Mouse (Mus musculus) stomach, embryonic 15.5 days (tissue): ENCODE measurements at regions not wholly inside any gene's neighbourhood (a gene's known extent, or its start where the extent isn't known, plus 50 kb on each side); places are given as distances from the start of the nearest gene placed in this dataset.
A peak's percentile ranks its signal among the peaks of the same experiment; 100 is the strongest.
"Not testable (repeated sequence)": the region's sequence is repeated elsewhere in the genome, so short reads cannot be mapped to it uniquely, and the experiment has no call there.

Experiments
- ATAC-seq: fragments of 200-750 bp; cut with Nextera tagmentation; 2 replicates; pipeline ENCODE4 v1.8.0; 2017; ENCODE audit warnings: low read depth, moderate number of reproducible peaks, moderate TSS enrichment; ENCODE audit not compliant: insufficient read depth, low FRiP score
- H3K27ac ChIP-seq: fragments of 300-500 bp; sonication (generic); 2 replicates; pipeline ENCODE4 v1.5.1; 2015; ENCODE audit warnings: mild to moderate bottlenecking, inconsistent platforms
- H3K27me3 ChIP-seq: fragments of 300-500 bp; sonication (generic); replicated peaks from 2 replicates; pipeline ENCODE4 v1.6.1; 2015; ENCODE audit warnings: inconsistent platforms
- H3K36me3 ChIP-seq: fragments of 300-500 bp; sonication (generic); 2 replicates; pipeline ENCODE4 v1.6.1; 2015; ENCODE audit warnings: inconsistent platforms
- H3K4me1 ChIP-seq: fragments of 300-500 bp; sonication (generic); 2 replicates; pipeline ENCODE4 v1.6.1; 2015; ENCODE audit warnings: inconsistent platforms
- H3K4me2 ChIP-seq: fragments of 300-500 bp; sonication (generic); 2 replicates; pipeline ENCODE4 v1.6.1; 2015; ENCODE audit warnings: mild to moderate bottlenecking, inconsistent platforms
- H3K4me3 ChIP-seq: fragments of 300-500 bp; sonication (generic); replicated peaks from 2 replicates; pipeline ENCODE4 v1.5.1; 2015; ENCODE audit warnings: inconsistent platforms
- H3K9ac ChIP-seq: fragments of 300-500 bp; sonication (generic); 2 replicates; pipeline ENCODE4 v1.6.1; 2015; ENCODE audit warnings: inconsistent platforms
- H3K9me3 ChIP-seq: fragments of 300-500 bp; sonication (generic); 2 replicates; pipeline ENCODE4 v1.6.1; 2016; ENCODE audit warnings: inconsistent platforms
- WGBS: fragments of 180-500 bp; shearing (Covaris S2); methylation state at CpG from one replicate; pipeline ENCODE4 v1.1.7; 2015; 5-methylcytosine and 5-hydroxymethylcytosine counted together

GRCm38 (mm10) chr6:70160442-70160841, 631.6 kb downstream of the Rpia start:
- H3K27me3 ChIP-seq, result no peaks in the 10 kb centered on the region
- H3K4me2 ChIP-seq, result no peak overlapping the region
- H3K9me3 ChIP-seq, result no peaks in the 10 kb centered on the region
- H3K9ac ChIP-seq, result no peak overlapping the region
- H3K4me1 ChIP-seq, result no peaks in the 10 kb centered on the region
- no peaks in the 10 kb centered on the region for H3K36me3 ChIP-seq
- H3K27ac ChIP-seq, result no peak overlapping the region
- H3K4me3 ChIP-seq, result no peak overlapping the region
- no peak for ATAC-seq

GRCm38 (mm10) chr6:70155771-70156170, 636.3 kb downstream of the Rpia start:
- H3K4me1 ChIP-seq, H3K9me3 ChIP-seq, ATAC-seq, H3K4me2 ChIP-seq, H3K4me3 ChIP-seq, H3K9ac ChIP-seq, H3K27me3 ChIP-seq, H3K27ac ChIP-seq, H3K36me3 ChIP-seq: not testable (repeated sequence)

GRCm38 (mm10) chr6:70151098-70151838, 640.8 kb downstream of the Rpia start:
- H3K36me3 ChIP-seq, H3K4me1 ChIP-seq, H3K9ac ChIP-seq, H3K4me3 ChIP-seq, ATAC-seq, H3K4me2 ChIP-seq, H3K27me3 ChIP-seq, H3K27ac ChIP-seq, H3K9me3 ChIP-seq: not testable (repeated sequence)
- 80% methylated on average over 2 of the region's 2 CpGs for WGBS

GRCm38 (mm10) chr6:70146986-70147385, 645.0 kb downstream of the Rpia start:
- no peak overlapping the region for H3K4me2 ChIP-seq
- H3K9ac ChIP-seq, result no peak overlapping the region
- no peaks in the 10 kb centered on the region for H3K36me3 ChIP-seq
- H3K4me1 ChIP-seq, result no peaks in the 10 kb centered on the region
- no peak overlapping the region for H3K4me3 ChIP-seq
- no peak overlapping the region for H3K27ac ChIP-seq
- ATAC-seq, result no peak
- no peaks in the 10 kb centered on the region for H3K27me3 ChIP-seq
- H3K9me3 ChIP-seq, result no peaks in the 10 kb centered on the region

- H3K27ac ChIP-seq, H3K36me3 ChIP-seq, H3K4me1 ChIP-seq, H3K9me3 ChIP-seq, H3K27me3 ChIP-seq, ATAC-seq, H3K4me3 ChIP-seq, H3K4me2 ChIP-seq, H3K9ac ChIP-seq: not testable (repeated sequence)
- WGBS, result 66% methylated on average over 4 of the region's 4 CpGs
Measured at GRCm38 (mm10) chr6:70143341-70143740, 648.7 kb downstream of the Rpia start.

GRCm38 (mm10) chr6:70116811-70117210, 675.2 kb downstream of the Rpia start:
- no peak for ATAC-seq
- Histone ChIP-seq H3K36me3 (no peaks in the 10 kb centered on the region), H3K4me1 (no peaks in the 10 kb centered on the region), H3K9me3 (no peaks in the 10 kb centered on the region), H3K4me3 (no peak overlapping the region), H3K27ac (no peak overlapping the region), H3K4me2 (no peak overlapping the region), H3K9ac (no peak overlapping the region), H3K27me3 (no peaks in the 10 kb centered on the region)
- WGBS, result 52% methylated on average over 1 of the region's 1 CpGs

- Histone ChIP-seq H3K4me3 (no peak overlapping the region), H3K27me3 (no peaks in the 10 kb centered on the region), H3K9ac (no peak overlapping the region), H3K36me3 (no peaks in the 10 kb centered on the region), H3K27ac (no peak overlapping the region), H3K4me1 (no peaks in the 10 kb centered on the region), H3K9me3 (no peaks in the 10 kb centered on the region), H3K4me2 (no peak overlapping the region)
- no peak for ATAC-seq
Measured at GRCm38 (mm10) chr6:70111892-70112291, 680.1 kb downstream of the Rpia start.

- not testable (repeated sequence) for H3K27ac ChIP-seq, H3K4me1 ChIP-seq, H3K36me3 ChIP-seq, H3K4me3 ChIP-seq, H3K9me3 ChIP-seq, ATAC-seq, H3K27me3 ChIP-seq, H3K9ac ChIP-seq, H3K4me2 ChIP-seq
Measured at GRCm38 (mm10) chr6:70109412-70109811, 682.6 kb downstream of the Rpia start.

- H3K4me2 ChIP-seq, result no peak overlapping the region
- H3K27me3 ChIP-seq, result no peaks in the 10 kb centered on the region
- no peaks in the 10 kb centered on the region for H3K4me1 ChIP-seq
- H3K27ac ChIP-seq, result no peak overlapping the region
- H3K9me3 ChIP-seq, result no peaks in the 10 kb centered on the region
- no peaks in the 10 kb centered on the region for H3K36me3 ChIP-seq
- ATAC-seq, result no peak
- no peak overlapping the region for H3K9ac ChIP-seq
- no peak overlapping the region for H3K4me3 ChIP-seq
- 41% methylated on average over 4 of the region's 4 CpGs for WGBS
Measured at GRCm38 (mm10) chr6:70103781-70104180, 688.3 kb downstream of the Rpia start.

GRCm38 (mm10) chr6:70103174-70103573, 688.9 kb downstream of the Rpia start:
- H3K27ac ChIP-seq, H3K36me3 ChIP-seq, H3K4me3 ChIP-seq, H3K9me3 ChIP-seq, H3K4me2 ChIP-seq, H3K4me1 ChIP-seq, ATAC-seq, H3K9ac ChIP-seq, H3K27me3 ChIP-seq: not testable (repeated sequence)
- 50% methylated on average over 1 of the region's 1 CpGs for WGBS

- Histone ChIP-seq H3K4me3 (no peak overlapping the region), H3K36me3 (no peaks in the 10 kb centered on the region), H3K9me3 (no peaks in the 10 kb centered on the region), H3K4me2 (no peak overlapping the region), H3K27me3 (no peaks in the 10 kb centered on the region), H3K9ac (no peak overlapping the region), H3K4me1 (no peaks in the 10 kb centered on the region), H3K27ac (no peak overlapping the region)
- ATAC-seq, result no peak
- WGBS, result 89% methylated on average over 19 of the region's 19 CpGs
Measured at GRCm38 (mm10) chr6:70088041-70088440, 704.0 kb downstream of the Rpia start.

GRCm38 (mm10) chr6:70073841-70074240, 718.2 kb downstream of the Rpia start:
- no peak overlapping the region for H3K4me3 ChIP-seq
- 68% methylated on average over 4 of the region's 4 CpGs for WGBS
- ATAC-seq, result peak; percentile 43; the same call in 1 of the 2 replicates
- no peak overlapping the region for H3K4me2 ChIP-seq
- H3K36me3 ChIP-seq, result no peaks in the 10 kb centered on the region
- no peaks in the 10 kb centered on the region for H3K9me3 ChIP-seq
- no peak overlapping the region for H3K9ac ChIP-seq
- no peaks in the 10 kb centered on the region for H3K4me1 ChIP-seq
- H3K27ac ChIP-seq, result no peak overlapping the region
- no peaks in the 10 kb centered on the region for H3K27me3 ChIP-seq

GRCm38 (mm10) chr6:70072007-70072406, 720.0 kb downstream of the Rpia start:
- no peak overlapping the region for H3K9ac ChIP-seq
- no peaks in the 10 kb centered on the region for H3K9me3 ChIP-seq
- H3K4me2 ChIP-seq, result no peak overlapping the region
- 79% methylated on average over 3 of the region's 3 CpGs for WGBS
- H3K27ac ChIP-seq, result no peak overlapping the region
- H3K4me3 ChIP-seq, result no peak overlapping the region
- H3K36me3 ChIP-seq, result no peaks in the 10 kb centered on the region
- no peak for ATAC-seq
- H3K27me3 ChIP-seq, result no peaks in the 10 kb centered on the region
- no peaks in the 10 kb centered on the region for H3K4me1 ChIP-seq
